Mouse (Mus musculus): ENCODE results near the gene Pdcd1lg2. TPM values are rescaled to one million over a fixed set of nuclear protein-coding genes. Genes with fewer than 3 reads are reported as not detected.

Gene Pdcd1lg2
- total RNA-seq, 1 experiment, result not detected

DNA sequence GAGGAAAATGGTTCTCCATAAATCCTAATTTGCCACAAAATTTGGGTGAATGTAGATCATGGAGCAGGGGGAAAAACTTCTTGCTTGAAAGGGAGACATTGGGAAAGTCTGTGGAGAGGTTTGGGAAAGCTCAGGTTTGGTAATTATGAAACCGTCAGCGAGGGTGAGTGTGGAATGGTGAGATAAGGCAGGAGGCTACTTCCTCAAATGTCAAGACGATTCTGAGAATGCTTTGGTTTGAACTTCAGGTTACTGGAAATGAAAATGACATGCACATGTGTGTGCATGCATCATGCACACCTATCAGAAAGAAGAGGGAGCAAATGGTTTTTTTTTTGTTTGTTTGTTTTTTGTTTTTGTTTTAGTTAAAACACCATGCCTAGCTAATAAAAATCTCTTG lies 10.3 kb upstream of the Pdcd1lg2 start:
- no peak overlapping the region for H3K27ac ChIP-seq (ENCODE audit: insufficient read depth, low read depth, low read length, poor library complexity, severe bottlenecking)
- no peaks in the 10 kb centered on the region for H3K36me3 ChIP-seq (ENCODE audit: control insufficient read depth, insufficient read depth, low read length, poor library complexity, severe bottlenecking)
- no peaks in the 10 kb centered on the region for H3K4me1 ChIP-seq (ENCODE audit: control insufficient read depth in 2 of 2, insufficient read depth in 2 of 2, low read length in 2 of 2, poor library complexity in 1 of 2)
- no peak for DNase-seq (ENCODE audit: low read depth, low spot score)
- no peak overlapping the region for H3K4me3 ChIP-seq (ENCODE audit: insufficient read depth in 1 of 2, low read depth in 1 of 2, low read length in 2 of 2, poor library complexity in 1 of 2, severe bottlenecking in 1 of 2)
- no peaks in the 10 kb centered on the region for H3K9me3 ChIP-seq (ENCODE audit: control insufficient read depth, insufficient read depth, low read depth, low read length)
- in situ Hi-C loops (cut with MboI; ENCODE audit: low sequenced_read_pairs in 2 of 2, unreplicated experiment in 2 of 2), result no loop called here
- H3K9ac ChIP-seq (ENCODE audit: insufficient read depth, low read depth, low read length, poor library complexity, severe bottlenecking), result no peak overlapping the region
- no peak for TF ChIP-seq CHD2 (IDR thresholded peaks at IDR 0.05; ENCODE audit: low read depth, low read length)
- no peak for TF ChIP-seq ZNF384 (IDR thresholded peaks at IDR 0.05; ENCODE audit: low read depth, low read length)
- TF ChIP-seq ZC3H11A (IDR thresholded peaks at IDR 0.05; ENCODE audit: borderline replicate concordance, low read depth, low read length), result no peak
- TF ChIP-seq HCFC1 (IDR thresholded peaks at IDR 0.05; ENCODE audit: borderline replicate concordance, insufficient read depth, low read length), result no peak
- no peak for TF ChIP-seq MAFK (IDR thresholded peaks at IDR 0.05; ENCODE audit: insufficient read depth, low read depth, low read length)

DNA sequence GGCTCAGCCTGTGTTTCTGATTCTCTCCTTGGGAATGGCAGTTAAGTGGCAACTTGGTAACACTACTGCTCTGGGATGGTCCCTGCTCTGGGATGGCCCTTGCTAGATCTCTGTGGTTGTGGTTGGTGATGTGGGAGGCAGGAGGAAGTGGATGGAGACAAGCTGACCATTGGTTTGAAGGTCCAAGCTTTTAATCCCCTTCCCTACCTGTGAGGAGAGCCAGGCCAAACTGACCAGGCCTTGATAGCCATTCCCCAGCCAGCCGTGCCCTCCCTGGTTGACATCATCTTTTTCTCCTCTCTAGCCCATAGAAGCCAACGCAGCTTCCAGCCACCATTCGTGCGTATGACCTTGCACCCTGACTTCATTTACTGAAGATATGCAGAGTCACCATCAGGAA lies 8.1 kb upstream of the Pdcd1lg2 start:
- no peaks in the 10 kb centered on the region for H3K9me3 ChIP-seq (ENCODE audit: control insufficient read depth, insufficient read depth, low read depth, low read length)
- H3K9ac ChIP-seq (ENCODE audit: insufficient read depth, low read depth, low read length, poor library complexity, severe bottlenecking), result no peak overlapping the region
- no peak overlapping the region for H3K27ac ChIP-seq (ENCODE audit: insufficient read depth, low read depth, low read length, poor library complexity, severe bottlenecking)
- no peak overlapping the region for H3K4me3 ChIP-seq (ENCODE audit: insufficient read depth in 1 of 2, low read depth in 1 of 2, low read length in 2 of 2, poor library complexity in 1 of 2, severe bottlenecking in 1 of 2)
- no peaks in the 10 kb centered on the region for H3K36me3 ChIP-seq (ENCODE audit: control insufficient read depth, insufficient read depth, low read length, poor library complexity, severe bottlenecking)
- DNase-seq (ENCODE audit: low read depth, low spot score), result no peak
- no peaks in the 10 kb centered on the region for H3K4me1 ChIP-seq (ENCODE audit: control insufficient read depth in 2 of 2, insufficient read depth in 2 of 2, low read length in 2 of 2, poor library complexity in 1 of 2)
- TF ChIP-seq MAFK (IDR thresholded peaks at IDR 0.05; ENCODE audit: insufficient read depth, low read depth, low read length) (no peak), CHD2 (IDR thresholded peaks at IDR 0.05; ENCODE audit: low read depth, low read length) (no peak), ZC3H11A (IDR thresholded peaks at IDR 0.05; ENCODE audit: borderline replicate concordance, low read depth, low read length) (no peak), ZNF384 (IDR thresholded peaks at IDR 0.05; ENCODE audit: low read depth, low read length) (no peak), HCFC1 (IDR thresholded peaks at IDR 0.05; ENCODE audit: borderline replicate concordance, insufficient read depth, low read length) (no peak)
- in situ Hi-C loops (cut with MboI; ENCODE audit: low sequenced_read_pairs in 2 of 2, unreplicated experiment in 2 of 2), result no loop called here

DNA sequence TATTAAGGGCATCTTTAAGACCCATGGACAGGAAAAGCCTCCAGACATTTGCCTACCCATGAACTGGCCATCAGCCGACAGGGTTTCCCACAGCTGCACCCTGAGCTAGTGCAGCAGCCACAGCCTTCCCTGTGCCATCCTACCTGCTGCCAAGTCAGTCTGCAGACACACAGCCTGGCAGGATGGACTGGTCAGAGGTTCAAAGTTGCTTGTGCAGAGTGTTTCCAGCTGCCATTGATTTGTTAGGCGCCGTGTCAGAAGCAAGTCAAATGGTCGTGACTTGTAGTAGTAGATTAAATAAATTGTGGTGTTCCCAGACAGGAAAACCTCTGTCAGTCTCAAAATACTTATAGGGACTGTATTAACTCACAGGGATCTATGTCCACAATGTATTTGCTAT lies 7.5 kb upstream of the Pdcd1lg2 start:
- TF ChIP-seq CHD2 (IDR thresholded peaks at IDR 0.05; ENCODE audit: low read depth, low read length) (no peak), ZC3H11A (IDR thresholded peaks at IDR 0.05; ENCODE audit: borderline replicate concordance, low read depth, low read length) (no peak), ZNF384 (IDR thresholded peaks at IDR 0.05; ENCODE audit: low read depth, low read length) (no peak), MAFK (IDR thresholded peaks at IDR 0.05; ENCODE audit: insufficient read depth, low read depth, low read length) (no peak), HCFC1 (IDR thresholded peaks at IDR 0.05; ENCODE audit: borderline replicate concordance, insufficient read depth, low read length) (no peak)
- H3K27ac ChIP-seq (ENCODE audit: insufficient read depth, low read depth, low read length, poor library complexity, severe bottlenecking), result no peak overlapping the region
- no peak overlapping the region for H3K4me3 ChIP-seq (ENCODE audit: insufficient read depth in 1 of 2, low read depth in 1 of 2, low read length in 2 of 2, poor library complexity in 1 of 2, severe bottlenecking in 1 of 2)
- DNase-seq (ENCODE audit: low read depth, low spot score), result no peak
- no peaks in the 10 kb centered on the region for H3K4me1 ChIP-seq (ENCODE audit: control insufficient read depth in 2 of 2, insufficient read depth in 2 of 2, low read length in 2 of 2, poor library complexity in 1 of 2)
- no peaks in the 10 kb centered on the region for H3K9me3 ChIP-seq (ENCODE audit: control insufficient read depth, insufficient read depth, low read depth, low read length)
- no peak overlapping the region for H3K9ac ChIP-seq (ENCODE audit: insufficient read depth, low read depth, low read length, poor library complexity, severe bottlenecking)
- in situ Hi-C loops (cut with MboI; ENCODE audit: low sequenced_read_pairs in 2 of 2, unreplicated experiment in 2 of 2), result no loop called here
- H3K36me3 ChIP-seq (ENCODE audit: control insufficient read depth, insufficient read depth, low read length, poor library complexity, severe bottlenecking), result no peaks in the 10 kb centered on the region

DNA sequence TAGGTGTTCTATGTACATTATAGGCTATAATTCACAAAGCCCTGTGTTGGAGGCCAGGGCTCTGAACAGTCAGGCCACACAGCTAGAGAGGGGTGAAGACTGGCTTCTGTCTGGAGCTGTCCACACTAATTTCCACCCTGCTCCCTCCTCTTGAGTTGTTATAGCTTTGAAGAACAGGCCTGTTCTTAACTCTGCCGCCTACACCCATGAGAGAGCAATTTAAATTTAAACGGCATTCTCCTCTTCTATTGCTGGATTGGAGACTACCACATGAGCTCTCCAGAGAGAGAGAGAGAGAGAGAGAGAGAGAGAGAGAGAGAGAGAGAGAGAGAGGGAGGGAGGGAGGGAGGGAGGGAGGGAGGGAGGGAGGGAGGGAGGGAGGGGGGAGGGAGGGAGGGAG lies 5.3 kb upstream of the Pdcd1lg2 start:
- H3K9me3 ChIP-seq (ENCODE audit: control insufficient read depth, insufficient read depth, low read depth, low read length), result no peaks in the 10 kb centered on the region
- no peaks in the 10 kb centered on the region for H3K4me1 ChIP-seq (ENCODE audit: control insufficient read depth in 2 of 2, insufficient read depth in 2 of 2, low read length in 2 of 2, poor library complexity in 1 of 2)
- in situ Hi-C loops (cut with MboI; ENCODE audit: low sequenced_read_pairs in 2 of 2, unreplicated experiment in 2 of 2), result no loop called here
- no peak for TF ChIP-seq ZC3H11A (IDR thresholded peaks at IDR 0.05; ENCODE audit: borderline replicate concordance, low read depth, low read length)
- no peak for TF ChIP-seq MAFK (IDR thresholded peaks at IDR 0.05; ENCODE audit: insufficient read depth, low read depth, low read length)
- no peak for TF ChIP-seq CHD2 (IDR thresholded peaks at IDR 0.05; ENCODE audit: low read depth, low read length)
- TF ChIP-seq ZNF384 (IDR thresholded peaks at IDR 0.05; ENCODE audit: low read depth, low read length), result no peak
- no peak for TF ChIP-seq HCFC1 (IDR thresholded peaks at IDR 0.05; ENCODE audit: borderline replicate concordance, insufficient read depth, low read length)
- no peak overlapping the region for H3K4me3 ChIP-seq (ENCODE audit: insufficient read depth in 1 of 2, low read depth in 1 of 2, low read length in 2 of 2, poor library complexity in 1 of 2, severe bottlenecking in 1 of 2)
- DNase-seq (ENCODE audit: low read depth, low spot score), result no peak
- no peak overlapping the region for H3K27ac ChIP-seq (ENCODE audit: insufficient read depth, low read depth, low read length, poor library complexity, severe bottlenecking)
- H3K36me3 ChIP-seq (ENCODE audit: control insufficient read depth, insufficient read depth, low read length, poor library complexity, severe bottlenecking), result no peaks in the 10 kb centered on the region
- no peak overlapping the region for H3K9ac ChIP-seq (ENCODE audit: insufficient read depth, low read depth, low read length, poor library complexity, severe bottlenecking)

All from ES-E14 (cell line).